Mouse (Mus musculus): ENCODE data around the gene Rpa2. TPM values are rescaled to one million over a fixed set of nuclear protein-coding genes. Genes with fewer than 3 reads are reported as not detected.

Rpa2 gene
- 6.4 TPM for polyA plus RNA-seq (2014; fragmentation: Illumina TruSeq; extraction: RNeasy Lipid Tissue Mini Kit (QIAGEN cat#74804); ENCODE audit: low replicate concordance)

GRCm38 (mm10) chr4:132767914-132768876, at the start of gene Rpa2:
Gene Rpa2, plus strand, starts transcription at chr4:132768332.

DNA sequence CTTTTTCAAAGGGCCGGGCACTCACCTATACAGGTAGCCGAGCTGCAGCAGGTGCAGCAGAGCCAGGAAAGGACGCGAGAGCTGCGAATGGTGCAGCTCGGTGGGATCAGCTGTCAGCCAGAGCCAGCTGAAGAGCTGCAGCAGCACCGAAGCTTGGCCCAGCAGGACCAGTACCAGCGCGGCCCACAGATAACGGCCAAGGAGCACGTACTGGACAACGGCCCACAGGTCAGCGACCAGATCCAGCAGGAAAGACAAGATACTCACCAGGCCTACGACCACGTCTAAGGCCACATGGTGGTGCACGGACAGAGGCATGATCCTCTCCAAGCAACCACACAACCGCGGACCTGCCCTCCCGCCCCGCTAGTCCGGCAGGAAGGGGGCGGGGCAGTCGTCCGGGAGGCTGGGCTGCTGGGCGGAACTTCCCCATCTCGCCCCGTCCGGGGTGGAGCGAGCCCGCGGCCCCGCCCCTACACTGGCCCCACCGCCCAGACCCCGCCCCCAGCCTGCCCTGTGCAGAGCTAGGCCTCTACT, 35.9 kb upstream of the Rpa2 start, which contains the start of gene Xkr8:
Xkr8 (minus strand) TSS at position 399 of the 537 bp plus-strand sequence.

DNA sequence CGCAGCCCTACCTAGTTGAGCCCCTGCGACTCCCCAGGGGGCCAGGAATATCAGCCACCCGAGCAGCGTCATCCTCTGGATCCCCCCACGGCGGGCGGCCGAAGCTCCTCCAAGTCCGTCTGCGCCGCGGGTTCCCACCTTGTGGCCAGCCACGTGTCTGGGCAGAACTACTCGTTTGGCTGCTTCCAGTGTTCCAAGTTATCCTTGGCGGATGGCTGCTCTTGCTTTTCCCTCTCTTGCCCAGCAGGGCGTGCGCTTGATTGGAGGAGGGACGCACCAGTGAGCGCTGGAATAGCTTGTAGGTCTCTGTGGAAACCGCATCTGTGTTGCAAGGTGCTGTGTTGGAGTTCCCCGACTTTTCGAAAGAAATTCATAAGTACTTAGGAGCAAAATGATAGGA, 11.2 kb upstream of the Rpa2 start, which contains the start of gene Smpdl3b:
Smpdl3b (minus strand) TSS at position 279 of the 400 bp plus-strand sequence.

DNA sequence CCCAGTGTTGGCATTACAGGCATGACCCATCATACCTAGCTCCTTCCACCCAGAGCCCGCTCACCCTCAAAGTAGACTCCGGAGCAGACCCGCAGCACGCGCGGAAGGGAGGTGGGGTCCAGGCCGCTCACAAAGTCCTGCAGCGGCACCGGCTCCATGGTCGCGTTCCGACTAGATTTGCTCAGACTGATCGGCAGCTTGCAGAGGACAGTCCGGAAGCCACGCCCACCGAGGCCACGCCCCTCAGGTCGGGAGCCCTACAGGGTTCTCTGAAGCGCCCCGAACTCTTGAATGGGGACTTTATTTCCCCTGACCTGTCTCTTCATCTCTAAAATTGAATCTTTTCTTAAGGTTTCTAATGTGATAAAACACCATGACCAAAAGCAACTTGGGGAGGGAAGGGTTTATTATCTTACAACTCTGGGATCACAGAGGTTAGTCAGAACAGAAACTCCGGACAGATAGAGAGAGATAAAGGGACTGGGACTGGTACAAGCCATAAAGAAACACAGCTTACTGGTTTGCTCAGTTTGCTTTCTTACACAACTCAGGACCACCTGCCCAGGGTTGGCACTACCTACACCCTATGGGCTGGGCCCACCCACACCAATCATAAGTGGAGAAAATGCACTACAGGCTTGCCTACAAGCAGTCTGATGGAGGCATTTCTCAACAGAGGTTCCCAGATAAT, 28.2 kb downstream of the Rpa2 start, which contains the start of gene Themis2:
Themis2 (minus strand) TSS at position 192 of the 691 bp plus-strand sequence.

Other genes with a start within 250 kb of the Rpa2 start
- 553 TPM for gene Atpif1, start 234.7 kb upstream of the Rpa2 start, polyA plus RNA-seq (2014; fragmentation: Illumina TruSeq; extraction: RNeasy Lipid Tissue Mini Kit (QIAGEN cat#74804); ENCODE audit: low replicate concordance)
- 176 TPM for gene Dnajc8, start 232.8 kb upstream of the Rpa2 start, polyA plus RNA-seq (2014; fragmentation: Illumina TruSeq; extraction: RNeasy Lipid Tissue Mini Kit (QIAGEN cat#74804); ENCODE audit: low replicate concordance)
- 2.0 TPM for gene Ptafr, start 204.3 kb upstream of the Rpa2 start, polyA plus RNA-seq (2014; fragmentation: Illumina TruSeq; extraction: RNeasy Lipid Tissue Mini Kit (QIAGEN cat#74804); ENCODE audit: low replicate concordance)
- gene Eya3, start 129.3 kb upstream of the Rpa2 start, polyA plus RNA-seq (2014; fragmentation: Illumina TruSeq; extraction: RNeasy Lipid Tissue Mini Kit (QIAGEN cat#74804); ENCODE audit: low replicate concordance) = 20.1 TPM
- 0.93 TPM for gene Xkr8, start 35.8 kb upstream of the Rpa2 start, polyA plus RNA-seq (2014; fragmentation: Illumina TruSeq; extraction: RNeasy Lipid Tissue Mini Kit (QIAGEN cat#74804); ENCODE audit: low replicate concordance)
- 31.1 TPM for gene Smpdl3b, start 11.1 kb upstream of the Rpa2 start, polyA plus RNA-seq (2014; fragmentation: Illumina TruSeq; extraction: RNeasy Lipid Tissue Mini Kit (QIAGEN cat#74804); ENCODE audit: low replicate concordance)
- gene Themis2, start 28.1 kb downstream of the Rpa2 start, polyA plus RNA-seq (2014; fragmentation: Illumina TruSeq; extraction: RNeasy Lipid Tissue Mini Kit (QIAGEN cat#74804); ENCODE audit: low replicate concordance) = 2.0 TPM
- 5.1 TPM for gene Ppp1r8, start 74.8 kb downstream of the Rpa2 start, polyA plus RNA-seq (2014; fragmentation: Illumina TruSeq; extraction: RNeasy Lipid Tissue Mini Kit (QIAGEN cat#74804); ENCODE audit: low replicate concordance)
- gene Stx12, start 116.2 kb downstream of the Rpa2 start, polyA plus RNA-seq (2014; fragmentation: Illumina TruSeq; extraction: RNeasy Lipid Tissue Mini Kit (QIAGEN cat#74804); ENCODE audit: low replicate concordance) = 325 TPM
- gene Fam76a, start 154.2 kb downstream of the Rpa2 start, polyA plus RNA-seq (2014; fragmentation: Illumina TruSeq; extraction: RNeasy Lipid Tissue Mini Kit (QIAGEN cat#74804); ENCODE audit: low replicate concordance) = 32.3 TPM
- 1.3 TPM for gene Fgr, start 205.8 kb downstream of the Rpa2 start, polyA plus RNA-seq (2014; fragmentation: Illumina TruSeq; extraction: RNeasy Lipid Tissue Mini Kit (QIAGEN cat#74804); ENCODE audit: low replicate concordance)
- gene Ahdc1, start 242.9 kb downstream of the Rpa2 start, polyA plus RNA-seq (2014; fragmentation: Illumina TruSeq; extraction: RNeasy Lipid Tissue Mini Kit (QIAGEN cat#74804); ENCODE audit: low replicate concordance) = 0.85 TPM